Mouse (Mus musculus): ENCODE measurements around the gene Nol11. TPM values are rescaled to one million over a fixed set of nuclear protein-coding genes. Genes with fewer than 3 reads are reported as not detected.
A peak's percentile ranks its signal among the peaks of the same experiment; 100 is the strongest.

The Nol11 gene
- total and polyA plus RNA-seq, 3 experiments, result 8.2 to 18.6 (median 18.3) TPM

DNA sequence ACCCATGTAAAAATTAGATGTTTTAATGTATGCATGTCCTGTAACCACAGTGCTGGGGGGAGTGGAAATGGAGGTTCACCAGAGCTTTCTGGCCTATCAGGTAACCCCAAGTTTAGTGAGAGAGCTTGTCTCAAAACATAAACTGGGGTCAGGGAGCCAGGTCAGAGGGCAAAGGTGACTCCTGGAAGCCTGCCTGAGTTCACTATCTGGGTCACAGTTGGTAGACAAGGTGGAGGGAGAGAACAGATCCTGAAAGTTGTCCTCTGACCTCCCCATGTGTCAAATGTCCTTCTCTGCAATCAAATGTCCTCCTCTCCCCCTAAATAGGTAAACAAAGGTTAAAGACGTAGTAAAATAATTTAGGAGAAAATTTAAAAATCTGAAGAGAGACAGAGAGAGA is 37.2 kb upstream of the Nol11 start:
- Histone ChIP-seq H3K79me2 (replicated peaks; ENCODE audit: control insufficient read depth, insufficient read depth, low read length) (no peaks in the 10 kb centered on the region), H3K27ac (peak overlapping the region; percentile 85), H3K36me3 (ENCODE audit: control insufficient read depth, insufficient read depth, low read length) (peaks cover 8% of the 10 kb centered on the region; the same call in 1 of the 2 replicates), H3K4me1 (ENCODE audit: control insufficient read depth, insufficient read depth, low read length) (peaks cover 7% of the 10 kb centered on the region), H3K4me3 (no peak overlapping the region), H3K27me3 (ENCODE audit: control insufficient read depth, insufficient read depth, low read length) (no peaks in the 10 kb centered on the region), H3K9ac (ENCODE audit: low read depth, low read length) (no peak overlapping the region)
- 89% methylated on average over 1 of the region's 1 CpGs for WGBS
- no peak for DNase-seq
- intact Hi-C loops (cut with DNase I), result no loop called here
- TF ChIP-seq POLR2A (IDR thresholded peaks at IDR 0.05; ENCODE audit: insufficient read depth, low read depth, low read length), result no peak

DNA sequence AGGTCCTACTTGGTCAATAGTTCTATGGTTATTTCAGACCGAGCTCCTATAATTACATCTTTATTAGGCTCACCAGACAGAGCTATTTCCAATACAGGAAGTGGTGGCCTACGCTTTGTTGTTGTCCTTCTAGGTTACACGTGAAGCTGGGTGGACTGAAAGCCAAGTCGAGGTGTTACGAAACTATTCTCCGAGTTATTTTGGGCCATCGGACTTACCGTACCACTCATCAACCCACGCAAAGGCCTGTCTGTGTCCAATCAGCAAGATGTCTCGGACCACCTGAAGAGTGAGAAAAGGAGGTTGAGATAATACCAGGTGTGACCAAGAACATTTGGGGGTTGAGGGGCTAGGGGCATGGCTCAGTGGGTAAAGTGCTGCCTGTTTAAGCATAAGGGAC is 36.8 kb upstream of the Nol11 start:
- Histone ChIP-seq H3K27ac (peak overlapping the region; percentile 85), H3K36me3 (ENCODE audit: control insufficient read depth, insufficient read depth, low read length) (peaks cover 8% of the 10 kb centered on the region; the same call in 1 of the 2 replicates), H3K9ac (ENCODE audit: low read depth, low read length) (no peak overlapping the region), H3K27me3 (ENCODE audit: control insufficient read depth, insufficient read depth, low read length) (no peaks in the 10 kb centered on the region), H3K79me2 (replicated peaks; ENCODE audit: control insufficient read depth, insufficient read depth, low read length) (no peaks in the 10 kb centered on the region), H3K4me1 (ENCODE audit: control insufficient read depth, insufficient read depth, low read length) (peaks cover 7% of the 10 kb centered on the region), H3K4me3 (no peak overlapping the region)
- intact Hi-C loops (cut with DNase I), result no loop called here
- DNase-seq, result peak in 1 of 2 experiments; percentile 61
- 35% methylated on average over 10 of the region's 10 CpGs for WGBS
- no peak for TF ChIP-seq POLR2A (IDR thresholded peaks at IDR 0.05; ENCODE audit: insufficient read depth, low read depth, low read length)
- peak; percentile 79; the same call in 1 of the 2 replicates for TF ChIP-seq EP300 (IDR thresholded peaks at IDR 0.05; ENCODE audit: insufficient read depth, low read depth, low read length)
- no peak for TF ChIP-seq CTCF (IDR thresholded peaks at IDR 0.05)

DNA sequence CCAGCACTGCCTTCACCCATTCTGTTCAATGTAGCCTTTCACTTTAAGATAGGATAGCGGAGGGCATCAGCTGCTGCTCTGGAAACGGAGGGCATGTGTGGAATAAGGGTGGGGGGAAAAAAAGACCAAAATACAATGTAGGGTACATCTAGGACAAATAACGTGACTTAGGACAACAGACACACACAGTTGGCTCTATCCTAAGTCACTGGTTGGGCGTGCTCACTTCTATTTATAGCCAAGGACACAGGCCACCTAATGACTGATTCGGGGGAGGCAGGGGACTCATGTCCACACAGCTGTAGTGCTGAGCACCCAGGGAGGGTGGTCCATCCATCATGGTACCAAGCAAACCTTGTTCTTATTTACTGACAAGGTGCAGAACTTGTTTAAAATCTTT is 36.1 kb upstream of the Nol11 start:
- H3K4me3 ChIP-seq, result no peak overlapping the region
- peak overlapping the region; percentile 85 for H3K27ac ChIP-seq
- H3K36me3 ChIP-seq (ENCODE audit: control insufficient read depth, insufficient read depth, low read length), result peaks cover 8% of the 10 kb centered on the region; the same call in 1 of the 2 replicates
- WGBS, result 35% methylated on average over 5 of the region's 5 CpGs
- no peaks in the 10 kb centered on the region for H3K79me2 ChIP-seq (replicated peaks; ENCODE audit: control insufficient read depth, insufficient read depth, low read length)
- no peaks in the 10 kb centered on the region for H3K27me3 ChIP-seq (ENCODE audit: control insufficient read depth, insufficient read depth, low read length)
- TF ChIP-seq EP300 (IDR thresholded peaks at IDR 0.05; ENCODE audit: insufficient read depth, low read depth, low read length), result peak; percentile 61
- 0 out of 2 replicates have a peak, but pooled peaks have one; percentile 30 for TF ChIP-seq POLR2A (IDR thresholded peaks at IDR 0.05; ENCODE audit: insufficient read depth, low read depth, low read length)
- TF ChIP-seq CTCF (IDR thresholded peaks at IDR 0.05), result 0 out of 2 replicates have a peak, but pooled peaks have one; percentile 11
- DNase-seq, result peak in 1 of 2 experiments; percentile 53
- H3K4me1 ChIP-seq (ENCODE audit: control insufficient read depth, insufficient read depth, low read length), result peaks cover 7% of the 10 kb centered on the region
- H3K9ac ChIP-seq (ENCODE audit: low read depth, low read length), result no peak overlapping the region
- intact Hi-C loops (cut with DNase I), result no loop called here

DNA sequence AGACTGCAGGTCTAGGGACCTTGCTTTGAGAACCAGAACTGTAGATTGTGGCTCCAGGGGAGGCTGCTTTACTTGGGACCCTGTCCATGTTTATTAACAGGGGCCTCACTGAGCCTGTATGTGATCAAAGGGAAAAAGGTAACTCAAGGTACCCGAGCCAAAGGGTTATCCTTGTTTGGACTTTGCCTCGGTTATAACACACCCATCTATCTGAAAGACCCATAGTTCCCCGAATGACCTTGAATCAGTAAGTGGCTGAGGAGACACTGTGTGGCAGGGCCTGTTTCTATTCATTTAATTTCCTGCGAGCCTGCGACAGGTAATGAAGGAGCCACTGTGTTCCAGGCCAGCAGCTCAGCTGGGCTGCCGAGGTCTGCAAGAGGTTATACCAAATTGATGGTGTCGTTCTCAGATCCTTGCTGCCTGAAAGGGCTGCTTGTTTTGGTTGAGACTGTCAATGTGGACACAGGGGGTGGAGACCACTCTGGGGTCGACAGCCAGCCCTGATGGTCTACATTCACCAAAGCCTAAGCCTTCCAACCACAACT is 34.6 kb upstream of the Nol11 start:
- TF ChIP-seq POLR2A (IDR thresholded peaks at IDR 0.05; ENCODE audit: insufficient read depth, low read depth, low read length), result no peak
- no peak for TF ChIP-seq CTCF (IDR thresholded peaks at IDR 0.05)
- TF ChIP-seq EP300 (IDR thresholded peaks at IDR 0.05; ENCODE audit: insufficient read depth, low read depth, low read length), result no peak
- Histone ChIP-seq H3K27ac (no peak overlapping the region; the same call in 1 of the 2 replicates), H3K9ac (ENCODE audit: low read depth, low read length) (no peak overlapping the region), H3K27me3 (ENCODE audit: control insufficient read depth, insufficient read depth, low read length) (no peaks in the 10 kb centered on the region), H3K79me2 (replicated peaks; ENCODE audit: control insufficient read depth, insufficient read depth, low read length) (no peaks in the 10 kb centered on the region), H3K36me3 (ENCODE audit: control insufficient read depth, insufficient read depth, low read length) (peaks cover 8% of the 10 kb centered on the region; the same call in 1 of the 2 replicates), H3K4me3 (no peak overlapping the region), H3K4me1 (ENCODE audit: control insufficient read depth, insufficient read depth, low read length) (peaks cover 7% of the 10 kb centered on the region)
- DNase-seq, result no peak
- WGBS, result 82% methylated on average over 8 of the region's 8 CpGs
- intact Hi-C loops (cut with DNase I), result loop anchor here (5.0 kb wide), 1 partner anchor 34 kb away; no protein-coding TSS in a partner anchor

DNA sequence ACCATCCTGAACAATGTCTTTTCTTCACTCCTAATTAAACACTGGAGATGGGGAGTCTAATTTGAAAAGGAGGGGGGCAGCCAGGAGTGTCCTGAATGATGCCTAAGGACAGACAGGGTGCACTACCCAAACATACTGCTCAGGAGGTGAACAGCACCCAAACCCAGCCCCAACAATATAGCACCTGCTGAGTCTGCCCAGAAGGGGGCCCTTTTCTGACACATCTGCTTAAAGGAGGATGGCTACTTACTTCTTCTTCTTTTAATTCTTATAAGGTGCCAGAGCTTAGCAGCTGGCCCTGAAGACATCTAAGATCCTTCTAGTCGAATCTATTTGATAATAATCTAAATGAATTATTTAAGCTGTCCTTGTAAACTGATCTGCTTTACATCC is 34.0 kb upstream of the Nol11 start:
- peaks cover 7% of the 10 kb centered on the region for H3K4me1 ChIP-seq (ENCODE audit: control insufficient read depth, insufficient read depth, low read length)
- no peaks in the 10 kb centered on the region for H3K79me2 ChIP-seq (replicated peaks; ENCODE audit: control insufficient read depth, insufficient read depth, low read length)
- no peak for DNase-seq
- peak; percentile 44 for TF ChIP-seq CTCF (IDR thresholded peaks at IDR 0.05)
- no peak for TF ChIP-seq POLR2A (IDR thresholded peaks at IDR 0.05; ENCODE audit: insufficient read depth, low read depth, low read length)
- peaks cover 8% of the 10 kb centered on the region; the same call in 1 of the 2 replicates for H3K36me3 ChIP-seq (ENCODE audit: control insufficient read depth, insufficient read depth, low read length)
- 76% methylated on average over 1 of the region's 1 CpGs for WGBS
- no peaks in the 10 kb centered on the region for H3K27me3 ChIP-seq (ENCODE audit: control insufficient read depth, insufficient read depth, low read length)
- no peak overlapping the region for H3K9ac ChIP-seq (ENCODE audit: low read depth, low read length)
- H3K27ac ChIP-seq, result no peak overlapping the region
- intact Hi-C loops (cut with DNase I), result loop anchor here (5.0 kb wide), 1 partner anchor 34 kb away; no protein-coding TSS in a partner anchor
- no peak overlapping the region for H3K4me3 ChIP-seq

DNA sequence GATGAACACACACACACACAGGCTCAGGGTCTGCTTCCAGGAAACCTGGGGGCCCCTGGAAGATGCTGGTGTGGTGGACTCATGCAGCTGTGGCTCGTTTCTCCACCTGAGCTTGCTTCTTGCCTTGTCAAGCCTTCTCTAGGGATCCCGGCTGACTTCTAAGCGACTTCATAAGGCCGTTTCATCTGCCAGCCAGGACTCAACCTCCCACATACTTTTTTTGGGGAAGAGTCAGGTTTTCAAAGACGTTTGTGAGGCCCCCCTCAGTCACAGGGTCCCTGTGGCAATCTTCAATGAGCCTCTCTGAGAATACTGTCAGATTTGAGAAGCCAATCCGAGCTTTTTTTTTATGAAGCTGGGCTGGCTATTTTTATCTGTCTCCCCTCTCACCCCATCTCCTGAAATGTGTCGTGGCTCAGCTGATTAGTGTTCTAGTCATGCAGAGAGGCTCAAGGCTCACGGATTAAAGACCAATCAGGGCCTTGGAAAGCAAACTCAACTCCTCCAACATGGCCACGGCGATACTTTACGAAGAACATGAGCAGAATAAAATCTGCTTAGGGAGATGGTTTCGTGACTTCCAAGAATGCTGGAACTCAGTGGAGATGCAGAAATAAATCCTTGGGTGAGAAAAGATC is 33.5 kb upstream of the Nol11 start:
- no peak overlapping the region for H3K9ac ChIP-seq (ENCODE audit: low read depth, low read length)
- H3K27ac ChIP-seq, result 0 out of 2 replicates have a peak overlapping the region, but pooled peaks have one; percentile 2
- WGBS, result 56% methylated on average over 12 of the region's 12 CpGs
- no peaks in the 10 kb centered on the region for H3K27me3 ChIP-seq (ENCODE audit: control insufficient read depth, insufficient read depth, low read length)
- H3K4me1 ChIP-seq (ENCODE audit: control insufficient read depth, insufficient read depth, low read length), result peaks cover 7% of the 10 kb centered on the region
- H3K4me3 ChIP-seq, result no peak overlapping the region
- intact Hi-C loops (cut with DNase I), result loop anchor here (5.0 kb wide), 1 partner anchor 35 kb away; no protein-coding TSS in a partner anchor
- H3K79me2 ChIP-seq (replicated peaks; ENCODE audit: control insufficient read depth, insufficient read depth, low read length), result no peaks in the 10 kb centered on the region
- TF ChIP-seq CTCF (IDR thresholded peaks at IDR 0.05), result no peak
- TF ChIP-seq EP300 (IDR thresholded peaks at IDR 0.05; ENCODE audit: insufficient read depth, low read depth, low read length), result no peak
- no peak for TF ChIP-seq POLR2A (IDR thresholded peaks at IDR 0.05; ENCODE audit: insufficient read depth, low read depth, low read length)
- DNase-seq, result no peak
- peaks cover 8% of the 10 kb centered on the region; the same call in 1 of the 2 replicates for H3K36me3 ChIP-seq (ENCODE audit: control insufficient read depth, insufficient read depth, low read length)
